Mouse (Mus musculus) thymus, adult 2 months (tissue): Measurements from ENCODE around the gene Tspan4. TPM values are rescaled to one million over a fixed set of nuclear protein-coding genes. Genes with fewer than 3 reads are reported as not detected.
A peak's percentile ranks its signal among the peaks of the same experiment; 100 is the strongest.

ENCODE experiments used
- DNase-seq: peaks from one replicate; pipeline ENCODE4 v3.0.0; 2021
- H3K27ac ChIP-seq: fragments of 200-500 bp; 2 replicates; pipeline ENCODE4 v1.5.1; 2012; ENCODE audit warnings: low read length, control low read depth; ENCODE audit not compliant: control insufficient read depth, insufficient read depth
- H3K27me3 ChIP-seq: fragments of 200-500 bp; 2 replicates; pipeline ENCODE4 v1.6.1; 2012; ENCODE audit warnings: mild to moderate bottlenecking, low read length, moderate library complexity, mixed read lengths; ENCODE audit not compliant: control insufficient read depth, insufficient read depth
- H3K36me3 ChIP-seq: fragments of 200-500 bp; 2 replicates; pipeline ENCODE4 v1.6.1; 2012; ENCODE audit warnings: mild to moderate bottlenecking, low read length, moderate library complexity; ENCODE audit not compliant: control insufficient read depth, insufficient read depth
- H3K4me1 ChIP-seq: fragments of 200-500 bp; replicated peaks from 2 replicates; pipeline ENCODE4 v1.6.1; 2012; ENCODE audit warnings: low read length; ENCODE audit not compliant: control insufficient read depth, insufficient read depth
- H3K4me3 ChIP-seq: fragments of 200-500 bp; 2 replicates; pipeline ENCODE4 v1.5.1; 2012; ENCODE audit warnings: mild to moderate bottlenecking, low read length, control low read depth, moderate library complexity; ENCODE audit not compliant: control insufficient read depth, insufficient read depth
- CTCF ChIP-seq: fragments of 200-500 bp; IDR thresholded peaks from 2 replicates; pipeline ENCODE4 v1.5.1; 2012; ENCODE audit warnings: mild to moderate bottlenecking, control low read depth, low read length, moderate library complexity, borderline replicate concordance; ENCODE audit not compliant: control insufficient read depth, poor library complexity, insufficient read depth; ENCODE audit errors: extremely low read depth
- POLR2A ChIP-seq: fragments of 200-500 bp; IDR thresholded peaks from 2 replicates; pipeline ENCODE4 v1.6.1; 2012; ENCODE audit warnings: mild to moderate bottlenecking, low read length, control low read depth, moderate library complexity; ENCODE audit not compliant: control insufficient read depth, poor library complexity, insufficient read depth; ENCODE audit errors: extremely low read depth
- WGBS: fragments of 180-500 bp; shearing (Covaris S2); methylation state at CpG from one replicate; pipeline ENCODE4 v1.1.7; 2018; 5-methylcytosine and 5-hydroxymethylcytosine counted together
- polyA plus RNA-seq: library from polyadenylated mRNA; depleted of rRNA; stranded (reverse); fragments of >200 nt; gene quantifications from 2 replicates; pipeline ENCODE4 v1.2.3, GENCODE M21; 2012; rRNA removed

Gene Tspan4
- polyA plus RNA-seq, 1 experiment: 45.1 TPM

DNA sequence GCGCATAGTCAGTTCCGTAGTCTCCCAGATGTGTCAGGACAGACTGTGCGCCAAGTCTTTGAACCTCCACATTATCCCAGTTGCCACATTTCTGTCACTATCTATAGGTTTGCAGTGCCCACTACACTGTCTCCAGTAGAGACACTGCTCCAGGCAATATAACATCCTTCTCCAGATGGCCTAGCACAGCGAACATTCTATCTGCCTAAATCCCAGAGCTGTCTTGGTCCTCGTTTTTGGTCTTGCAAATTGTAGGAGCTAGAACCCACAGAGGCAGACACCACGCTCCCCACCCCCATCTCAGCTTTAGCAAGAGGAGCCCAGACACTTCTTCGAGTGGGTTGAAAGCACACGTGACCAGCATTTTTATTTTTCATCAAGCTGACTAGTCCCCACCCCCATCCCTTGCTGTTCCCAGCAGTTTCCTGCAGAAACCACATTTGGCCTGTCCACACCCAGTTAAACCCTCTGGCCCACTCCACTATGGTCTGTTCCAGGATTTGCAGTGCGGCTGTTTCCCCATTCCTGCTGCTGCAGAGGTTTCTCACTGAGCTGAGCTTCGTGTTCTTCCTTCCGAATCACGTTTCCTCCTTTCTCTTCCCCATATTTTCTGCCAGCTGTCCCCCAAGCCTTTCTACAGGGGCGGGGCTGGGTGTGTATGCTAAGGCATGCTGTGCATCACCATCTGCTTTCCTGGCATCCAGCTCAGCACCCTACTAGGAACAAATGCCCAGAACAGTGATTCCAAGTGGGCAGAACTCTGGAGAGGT is 65.5 kb downstream of the Tspan4 start:
- Histone ChIP-seq H3K4me1 (peaks cover 21% of the 10 kb centered on the region), H3K4me3 (peak overlapping the region; percentile 75), H3K36me3 (no peaks in the 10 kb centered on the region), H3K27me3 (no peaks in the 10 kb centered on the region), H3K27ac (no peak overlapping the region)
- DNase-seq: peak; percentile 14
- TF ChIP-seq POLR2A (no peak), CTCF (no peak)
- 22% methylated on average over 13 of the region's 13 CpGs for WGBS

DNA sequence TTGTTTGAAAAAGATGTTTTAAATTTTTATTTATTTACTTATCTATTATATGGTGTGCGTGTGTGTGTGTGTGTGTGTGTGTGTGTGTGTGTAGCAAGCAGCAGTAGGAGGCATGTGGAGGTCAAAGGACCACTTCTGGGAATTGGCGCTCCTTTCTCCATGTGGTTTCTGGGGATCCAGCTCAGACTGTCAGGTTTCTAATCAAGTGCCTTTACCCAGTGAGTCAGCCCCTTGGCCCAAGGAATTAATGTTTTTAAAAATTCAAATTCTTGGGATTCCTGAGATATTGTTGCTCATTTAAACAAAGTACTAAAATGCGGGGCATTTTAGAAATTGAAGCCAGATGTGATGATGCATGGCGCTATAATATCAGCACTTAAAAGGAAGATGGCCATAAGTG is 66.6 kb downstream of the Tspan4 start:
- H3K27ac ChIP-seq: no peak overlapping the region
- 96% methylated on average over 4 of the region's 4 CpGs for WGBS
- H3K4me3 ChIP-seq: no peak overlapping the region
- peaks cover 21% of the 10 kb centered on the region for H3K4me1 ChIP-seq
- no peak for TF ChIP-seq POLR2A
- no peak for TF ChIP-seq CTCF
- no peaks in the 10 kb centered on the region for H3K36me3 ChIP-seq
- DNase-seq: no peak
- H3K27me3 ChIP-seq: no peaks in the 10 kb centered on the region

DNA sequence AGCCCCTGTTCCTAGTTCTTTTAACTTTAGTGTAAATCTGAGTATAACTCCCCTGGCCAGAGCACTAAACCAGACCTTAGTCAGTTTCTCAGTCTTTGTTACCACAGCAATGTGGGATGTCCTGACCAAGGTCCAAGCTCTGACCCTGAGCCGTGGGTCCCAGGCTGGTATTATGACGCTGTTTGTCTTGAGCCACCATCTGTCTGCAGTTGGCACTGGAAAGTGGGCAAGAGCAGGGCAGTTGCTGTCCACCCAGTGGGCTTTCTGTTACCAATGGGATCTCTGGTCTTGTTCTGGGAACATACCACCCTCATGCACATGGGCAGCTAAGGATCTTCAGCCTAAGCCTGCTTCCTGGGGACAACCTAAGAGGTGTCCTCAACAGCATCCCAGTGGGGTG is 67.5 kb downstream of the Tspan4 start:
- H3K27ac ChIP-seq: no peak overlapping the region
- WGBS: 97% methylated on average over 2 of the region's 2 CpGs
- DNase-seq: no peak
- no peak for TF ChIP-seq CTCF
- TF ChIP-seq POLR2A: no peak
- peaks cover 21% of the 10 kb centered on the region for H3K4me1 ChIP-seq
- no peaks in the 10 kb centered on the region for H3K36me3 ChIP-seq
- H3K4me3 ChIP-seq: no peak overlapping the region
- no peaks in the 10 kb centered on the region for H3K27me3 ChIP-seq

Other genes starting within 250 kb of the Tspan4 start
- gene Phrf1, start 246.5 kb upstream of the Tspan4 start, polyA plus RNA-seq: 64.1 and 80.2 TPM in 2 replicates
- gene Irf7, start 208.8 kb upstream of the Tspan4 start, polyA plus RNA-seq: 219 and 278 TPM in 2 replicates
- 2.2 and 2.7 TPM in 2 replicates for gene Cdhr5, start 198.5 kb upstream of the Tspan4 start, polyA plus RNA-seq
- 10.3 and 10.6 TPM in 2 replicates for gene Sct, start 196.1 kb upstream of the Tspan4 start, polyA plus RNA-seq
- 0.18 and 0.47 TPM in 2 replicates for gene Drd4, start 183.2 kb upstream of the Tspan4 start, polyA plus RNA-seq
- gene Deaf1, start 147.6 kb upstream of the Tspan4 start, polyA plus RNA-seq: 34.9 and 40.2 TPM in 2 replicates
- gene Tmem80, start 147.5 kb upstream of the Tspan4 start, polyA plus RNA-seq: 78.1 and 81.8 TPM in 2 replicates
- gene Eps8l2, start 136.4 kb upstream of the Tspan4 start, polyA plus RNA-seq: 20.2 and 25.4 TPM in 2 replicates
- gene Taldo1, start 83.0 kb upstream of the Tspan4 start, polyA plus RNA-seq: 216 and 235 TPM in 2 replicates
- 98.1 and 104 TPM in 2 replicates for gene Gatd1, start 61.1 kb upstream of the Tspan4 start, polyA plus RNA-seq
- 0.43 and 0.63 TPM in 2 replicates for gene Cend1, start 45.7 kb upstream of the Tspan4 start, polyA plus RNA-seq
- gene Slc25a22, start 37.3 kb upstream of the Tspan4 start, polyA plus RNA-seq: 114 and 128 TPM in 2 replicates
- gene Pidd1, start 31.2 kb upstream of the Tspan4 start, polyA plus RNA-seq: 109 and 133 TPM in 2 replicates
- 674 and 750 TPM in 2 replicates for gene Rplp2, start 27.9 kb upstream of the Tspan4 start, polyA plus RNA-seq
- gene Pnpla2, start 20.0 kb upstream of the Tspan4 start, polyA plus RNA-seq: 256 and 296 TPM in 2 replicates
- 10.0 and 14.9 TPM in 2 replicates for gene Cracr2b, start 14.1 kb upstream of the Tspan4 start, polyA plus RNA-seq
- 132 and 186 TPM in 2 replicates for gene Cd151, start 7.8 kb upstream of the Tspan4 start, polyA plus RNA-seq
- 31.1 and 39.3 TPM in 2 replicates for gene Polr2l, start 108 bp upstream of the Tspan4 start, polyA plus RNA-seq
- 26.5 and 36.8 TPM in 2 replicates for gene Chid1, start 64.6 kb downstream of the Tspan4 start, polyA plus RNA-seq
- gene Ap2a2, start 86.9 kb downstream of the Tspan4 start, polyA plus RNA-seq: 40.9 and 45.7 TPM in 2 replicates
- 0.16 and 0.17 TPM in 2 replicates for gene Muc6, start 180.1 kb downstream of the Tspan4 start, polyA plus RNA-seq
- gene Muc2, start 215.1 kb downstream of the Tspan4 start, polyA plus RNA-seq: 1.2 and 1.4 TPM in 2 replicates